Mouse (Mus musculus) kidney, adult 9 months (tissue): ENCODE measurements around the gene Rab1b.

ENCODE experiments used
- DNase-seq: peaks from one replicate; pipeline ENCODE4 v3.0.0; 2022

Gene Rab1b

GRCm38 (mm10) chr19:5049325-5049724 lies 57.5 kb downstream of the Rab1b start:
- DNase-seq: no peak
